Mouse (Mus musculus): ENCODE measurements at regions not wholly inside any gene's neighbourhood (a gene's known extent, or its start where the extent isn't known, plus 50 kb on each side); places are given as distances from the start of the nearest gene placed in this dataset.

DNA sequence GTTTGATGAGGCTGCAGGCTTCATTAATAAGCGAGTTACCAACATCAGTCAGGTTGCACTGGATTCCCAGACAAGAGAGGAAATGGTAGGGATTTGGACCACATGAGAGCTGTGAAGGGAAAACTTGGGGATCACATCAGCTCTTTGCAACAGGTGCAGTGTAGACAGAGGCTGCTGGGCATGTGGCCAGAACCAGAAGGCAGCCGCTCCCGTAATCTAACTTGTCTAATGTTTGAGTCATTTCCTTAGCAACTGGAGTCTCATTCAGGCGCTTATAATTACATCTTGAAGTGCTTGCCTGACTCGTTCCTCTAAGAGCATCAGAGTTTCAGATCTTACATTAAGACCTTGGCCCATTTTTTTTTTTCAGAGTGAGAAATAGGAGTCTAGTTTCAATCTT, 587.4 kb downstream of the Rapgef2 start:
- TF ChIP-seq POLR2A (IDR thresholded peaks at IDR 0.05; ENCODE audit: low read depth, low read length) (no peak), CTCF (IDR thresholded peaks at IDR 0.05; ENCODE audit: borderline replicate concordance, insufficient read depth, low read length) (no peak)

Data from embryonic fibroblast, embryonic 13.5 days (primary cell).